Mouse (Mus musculus) liver, embryonic 12.5 days (tissue): ENCODE data around the gene Oaz3. TPM values are rescaled to one million over a fixed set of nuclear protein-coding genes. Genes with fewer than 3 reads are reported as not detected.

Experiments
- ATAC-seq: fragments of 200-750 bp; cut with Nextera tagmentation; 2 replicates; pipeline ENCODE4 v1.8.0; 2017; ENCODE audit warnings: moderate number of reproducible peaks, mild to moderate bottlenecking, moderate library complexity
- H3K27ac ChIP-seq: fragments of 300-500 bp; sonication (generic); 2 replicates; pipeline ENCODE4 v1.5.1; 2016; ENCODE audit warnings: mild to moderate bottlenecking
- H3K27me3 ChIP-seq: fragments of 300-500 bp; sonication (generic); replicated peaks from 2 replicates; pipeline ENCODE4 v1.6.1; 2016; ENCODE audit warnings: mild to moderate bottlenecking, moderate library complexity
- H3K36me3 ChIP-seq: fragments of 300-500 bp; sonication (generic); 2 replicates; pipeline ENCODE4 v1.6.1; 2016; ENCODE audit warnings: mild to moderate bottlenecking, moderate library complexity
- H3K4me1 ChIP-seq: fragments of 300-500 bp; sonication (generic); 2 replicates; pipeline ENCODE4 v1.6.1; 2016
- H3K4me2 ChIP-seq: fragments of 300-500 bp; sonication (generic); 2 replicates; pipeline ENCODE4 v1.6.1; 2016; ENCODE audit warnings: mild to moderate bottlenecking, moderate library complexity
- H3K4me3 ChIP-seq: fragments of 300-500 bp; sonication (generic); 2 replicates; pipeline ENCODE4 v1.5.1; 2016; ENCODE audit warnings: mild to moderate bottlenecking, moderate library complexity
- H3K9ac ChIP-seq: fragments of 300-500 bp; sonication (generic); 2 replicates; pipeline ENCODE4 v1.6.1; 2016; ENCODE audit warnings: mild to moderate bottlenecking, moderate library complexity
- H3K9me3 ChIP-seq: fragments of 300-500 bp; sonication (generic); replicated peaks from 2 replicates; pipeline ENCODE4 v1.6.1; 2016; ENCODE audit warnings: mild to moderate bottlenecking, moderate library complexity
- whole genome bisulfite sequencing: fragments of 180-500 bp; shearing (Covaris S2); methylation state at CpG from one replicate; pipeline ENCODE4 v1.1.7; 2016; ENCODE audit not compliant: insufficient replicate concordance; 5-methylcytosine and 5-hydroxymethylcytosine counted together
- polyA plus RNA-seq: library from polyadenylated mRNA; unstranded; fragments of >200 nt; fragmentation: Nextera tagmentation; extraction: Ambion mirVana; gene quantifications from 2 replicates; pipeline ENCODE4 v1.2.1, GENCODE M21; 2016

Oaz3 gene
- polyA plus RNA-seq, 1 experiment from 2014 or later = 0.13 TPM

DNA sequence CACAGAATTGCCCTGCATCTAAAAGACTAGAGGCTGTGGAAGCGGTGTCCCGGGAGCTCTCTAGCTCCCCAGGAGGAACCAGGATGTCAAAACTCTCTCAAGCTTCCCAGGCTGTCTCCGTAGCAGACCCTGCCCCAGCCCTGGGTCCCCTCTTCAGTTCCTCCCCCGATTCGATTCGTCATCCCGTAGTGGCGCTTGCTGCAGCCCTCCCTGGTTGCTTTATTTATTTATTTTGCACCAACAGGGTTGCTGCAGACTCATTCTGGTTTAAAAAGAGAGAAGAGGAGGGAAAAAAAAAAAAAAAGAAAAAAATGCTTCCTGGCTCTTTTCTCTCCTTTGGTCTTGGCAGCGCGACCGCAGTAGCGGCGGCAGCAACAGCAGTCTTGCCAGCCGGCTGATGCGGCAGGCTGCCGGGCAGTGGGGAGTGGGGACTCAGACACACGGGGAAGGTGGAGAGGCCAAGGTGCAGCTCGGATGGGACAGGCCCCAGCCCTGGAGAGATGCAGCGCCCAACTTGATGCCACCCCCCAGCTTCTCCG is 44.7 kb downstream of the Oaz3 start:
- WGBS = 7% methylated on average over 20 of the region's 20 CpGs
- H3K4me2 ChIP-seq = peak overlapping the region; percentile 29; the same call in 1 of the 2 replicates
- peaks cover 78% of the 10 kb centered on the region for H3K27me3 ChIP-seq
- H3K4me3 ChIP-seq = no peak overlapping the region
- no peaks in the 10 kb centered on the region for H3K4me1 ChIP-seq
- H3K9me3 ChIP-seq = no peaks in the 10 kb centered on the region
- no peak overlapping the region for H3K27ac ChIP-seq
- no peak for ATAC-seq
- no peaks in the 10 kb centered on the region for H3K36me3 ChIP-seq
- no peak overlapping the region for H3K9ac ChIP-seq

DNA sequence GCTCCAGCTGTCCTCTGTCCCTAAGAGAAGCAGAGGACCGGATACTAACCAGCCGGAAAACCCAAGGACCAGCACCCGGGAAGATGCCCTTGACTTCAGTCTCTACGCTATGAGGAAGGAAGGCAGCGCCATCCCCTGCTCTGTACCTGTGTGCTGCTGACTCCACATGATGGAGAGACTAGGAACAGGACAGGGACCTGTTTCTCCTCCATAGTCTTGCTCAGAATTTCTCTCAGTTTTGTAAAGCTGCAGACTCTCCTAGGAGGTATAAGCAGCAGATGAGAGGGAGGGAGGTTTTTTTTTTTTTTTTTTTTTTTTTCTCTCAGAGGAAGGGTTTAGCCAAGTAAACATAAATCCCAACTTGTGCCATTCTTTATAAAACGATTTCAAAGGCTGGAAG is 45.5 kb downstream of the Oaz3 start, which contains the start of gene Lingo4:
TSS of gene Lingo4 (plus strand) at position 301 of the 400 bp plus-strand sequence.
- WGBS = 54% methylated on average over 6 of the region's 6 CpGs
- H3K4me2 ChIP-seq = peak within 1 kb of the TSS; percentile 29; the same call in 1 of the 2 replicates
- ATAC-seq = no peak
- H3K36me3 ChIP-seq = no peaks in the 10 kb centered on the region
- no peak within 1 kb of the TSS for H3K4me3 ChIP-seq
- no peaks in the 10 kb centered on the region for H3K9me3 ChIP-seq
- no peak within 1 kb of the TSS for H3K9ac ChIP-seq
- no peak within 1 kb of the TSS for H3K27ac ChIP-seq
- H3K4me1 ChIP-seq = no peaks in the 10 kb centered on the region
- H3K27me3 ChIP-seq = peaks cover 70% of the 10 kb centered on the region

- WGBS = 62% methylated on average over 4 of the region's 4 CpGs
- H3K4me3 ChIP-seq = no peak overlapping the region
- H3K4me2 ChIP-seq = no peak overlapping the region
- no peaks in the 10 kb centered on the region for H3K36me3 ChIP-seq
- no peaks in the 10 kb centered on the region for H3K4me1 ChIP-seq
- ATAC-seq = no peak
- no peaks in the 10 kb centered on the region for H3K9me3 ChIP-seq
- no peak overlapping the region for H3K9ac ChIP-seq
- peaks cover 56% of the 10 kb centered on the region for H3K27me3 ChIP-seq
- H3K27ac ChIP-seq = no peak overlapping the region
These were observed 46.9 kb downstream of the Oaz3 start for GRCm38 (mm10) chr3:94396851-94397250.

GRCm38 (mm10) chr3:94396336-94396735 is 47.4 kb downstream of the Oaz3 start:
- H3K4me1 ChIP-seq = no peaks in the 10 kb centered on the region
- no peak overlapping the region for H3K27ac ChIP-seq
- no peak overlapping the region for H3K9ac ChIP-seq
- ATAC-seq = no peak
- 73% methylated on average over 1 of the region's 1 CpGs for WGBS
- no peaks in the 10 kb centered on the region for H3K9me3 ChIP-seq
- H3K36me3 ChIP-seq = no peaks in the 10 kb centered on the region
- H3K4me2 ChIP-seq = no peak overlapping the region
- no peak overlapping the region for H3K4me3 ChIP-seq
- H3K27me3 ChIP-seq = peaks cover 51% of the 10 kb centered on the region

- Histone ChIP-seq H3K9me3 (no peaks in the 10 kb centered on the region), H3K9ac (no peak overlapping the region), H3K4me2 (no peak overlapping the region), H3K4me3 (no peak overlapping the region), H3K27me3 (peaks cover 23% of the 10 kb centered on the region), H3K36me3 (no peaks in the 10 kb centered on the region), H3K27ac (no peak overlapping the region), H3K4me1 (no peaks in the 10 kb centered on the region)
- no peak for ATAC-seq
- WGBS = 63% methylated on average over 4 of the region's 4 CpGs
These were observed 50.7 kb downstream of the Oaz3 start for GRCm38 (mm10) chr3:94393049-94393448.

- 58% methylated on average over 2 of the region's 2 CpGs for WGBS
- no peak for ATAC-seq
- H3K9ac ChIP-seq = no peak overlapping the region
- H3K4me1 ChIP-seq = no peaks in the 10 kb centered on the region
- H3K4me3 ChIP-seq = no peak overlapping the region
- H3K4me2 ChIP-seq = no peak overlapping the region
- no peak overlapping the region for H3K27ac ChIP-seq
- H3K27me3 ChIP-seq = peaks cover 14% of the 10 kb centered on the region
- H3K36me3 ChIP-seq = no peaks in the 10 kb centered on the region
- H3K9me3 ChIP-seq = no peaks in the 10 kb centered on the region
These were observed 51.6 kb downstream of the Oaz3 start for GRCm38 (mm10) chr3:94392128-94392527.

DNA sequence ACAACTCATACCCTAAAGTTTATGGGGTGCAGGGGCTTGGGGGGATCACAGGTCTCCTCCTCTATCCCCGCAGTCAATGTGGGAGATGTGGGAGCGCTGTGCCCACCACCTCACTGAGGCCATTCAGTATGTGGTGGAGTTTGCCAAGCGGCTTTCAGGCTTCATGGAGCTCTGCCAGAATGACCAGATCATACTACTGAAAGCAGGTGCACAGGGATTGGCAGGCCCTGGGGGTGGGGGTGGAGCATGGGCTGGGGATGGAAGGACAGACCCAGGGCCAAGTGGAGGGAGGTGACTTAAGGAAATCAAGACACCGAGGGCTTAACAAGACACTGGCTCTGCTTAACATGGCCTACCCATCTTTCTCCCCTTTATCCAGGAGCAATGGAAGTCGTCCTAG is 52.7 kb downstream of the Oaz3 start:
- Histone ChIP-seq H3K27me3 (peaks cover 5% of the 10 kb centered on the region; the same call in 1 of the 2 replicates), H3K9ac (no peak overlapping the region), H3K36me3 (no peaks in the 10 kb centered on the region), H3K4me2 (no peak overlapping the region), H3K4me3 (no peak overlapping the region), H3K9me3 (no peaks in the 10 kb centered on the region), H3K4me1 (no peaks in the 10 kb centered on the region), H3K27ac (no peak overlapping the region)
- ATAC-seq = no peak
- WGBS = 63% methylated on average over 5 of the region's 5 CpGs

DNA sequence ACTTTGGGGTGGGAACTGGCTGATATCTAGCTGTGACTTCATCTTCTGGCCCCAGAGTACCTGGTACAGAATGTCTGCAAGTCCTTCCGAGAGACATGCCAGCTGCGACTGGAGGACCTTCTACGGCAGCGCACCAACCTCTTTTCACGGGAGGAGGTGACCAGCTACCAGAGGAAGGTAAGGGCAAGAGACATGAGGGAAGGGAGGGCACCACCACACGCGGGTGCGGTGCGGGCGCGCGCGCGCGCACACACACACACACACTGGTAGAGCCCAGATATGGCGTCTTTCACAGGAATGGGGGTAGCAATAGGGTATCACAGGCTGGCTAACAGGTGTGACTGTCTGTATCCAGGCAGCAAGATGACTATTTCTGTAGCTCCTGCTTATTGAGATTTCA is 54.3 kb downstream of the Oaz3 start:
- H3K36me3 ChIP-seq = no peaks in the 10 kb centered on the region
- H3K27me3 ChIP-seq = peaks cover 5% of the 10 kb centered on the region; the same call in 1 of the 2 replicates
- no peaks in the 10 kb centered on the region for H3K4me1 ChIP-seq
- H3K27ac ChIP-seq = no peak overlapping the region
- no peak overlapping the region for H3K9ac ChIP-seq
- WGBS = 88% methylated on average over 16 of the region's 16 CpGs
- H3K9me3 ChIP-seq = no peaks in the 10 kb centered on the region
- no peak for ATAC-seq
- H3K4me3 ChIP-seq = no peak overlapping the region
- no peak overlapping the region for H3K4me2 ChIP-seq

GRCm38 (mm10) chr3:94388047-94388446 is 55.7 kb downstream of the Oaz3 start:
- no peak overlapping the region for H3K27ac ChIP-seq
- 36% methylated on average over 5 of the region's 5 CpGs for WGBS
- no peak for ATAC-seq

DNA sequence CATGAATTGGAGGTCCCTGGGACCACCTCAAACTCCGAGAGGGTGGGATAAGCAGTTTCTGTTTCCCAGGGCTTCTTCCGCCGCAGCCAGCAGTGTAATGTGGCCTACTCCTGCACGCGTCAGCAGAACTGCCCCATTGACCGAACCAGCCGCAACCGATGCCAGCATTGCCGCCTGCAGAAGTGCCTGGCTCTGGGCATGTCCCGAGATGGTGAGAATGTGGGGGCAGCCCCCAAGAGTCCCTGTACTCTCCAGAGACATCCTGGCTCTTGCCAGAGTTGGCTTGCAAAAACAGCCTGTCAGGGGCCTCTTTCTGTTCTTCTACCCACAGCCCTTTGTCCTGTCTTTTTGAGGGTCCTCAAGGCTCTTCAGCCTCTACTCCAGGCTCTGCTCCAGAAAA is 56.3 kb downstream of the Oaz3 start:
- 79% methylated on average over 10 of the region's 10 CpGs for WGBS
- no peaks in the 10 kb centered on the region for H3K36me3 ChIP-seq
- H3K9ac ChIP-seq = no peak overlapping the region
- H3K4me2 ChIP-seq = no peak overlapping the region
- no peak overlapping the region for H3K27ac ChIP-seq
- no peaks in the 10 kb centered on the region for H3K4me1 ChIP-seq
- no peak for ATAC-seq
- no peaks in the 10 kb centered on the region for H3K9me3 ChIP-seq
- peaks cover 5% of the 10 kb centered on the region; the same call in 1 of the 2 replicates for H3K27me3 ChIP-seq
- H3K4me3 ChIP-seq = no peak overlapping the region

More at GRCm38 (mm10) chr3:94388047-94388446, 55.7 kb downstream of the Oaz3 start:
- Histone ChIP-seq H3K9me3 (no peaks in the 10 kb centered on the region), H3K36me3 (no peaks in the 10 kb centered on the region), H3K4me1 (no peaks in the 10 kb centered on the region), H3K4me2 (no peak overlapping the region), H3K27me3 (peaks cover 5% of the 10 kb centered on the region; the same call in 1 of the 2 replicates), H3K9ac (no peak overlapping the region), H3K4me3 (no peak overlapping the region)

DNA sequence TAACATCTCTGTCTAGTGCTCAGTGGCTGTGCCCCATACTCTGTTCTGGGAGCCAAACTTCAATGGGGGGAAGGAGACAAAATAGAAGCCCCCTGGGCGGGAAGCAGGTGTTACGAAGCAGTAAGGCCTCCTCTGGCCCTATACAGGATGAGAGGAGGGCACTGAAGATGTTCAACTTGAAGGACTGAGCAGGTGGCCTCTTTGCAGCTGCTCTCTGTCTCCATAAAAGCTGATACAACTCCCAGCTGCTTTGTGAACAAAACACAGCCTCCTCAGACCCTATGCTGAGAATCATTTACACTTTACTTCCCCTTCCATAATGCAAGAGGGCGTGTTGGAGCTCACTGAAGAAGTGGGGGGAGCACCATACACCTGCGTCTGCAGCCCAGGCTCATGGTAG is 57.0 kb downstream of the Oaz3 start:
- H3K4me3 ChIP-seq = no peak overlapping the region
- H3K9me3 ChIP-seq = no peaks in the 10 kb centered on the region
- H3K36me3 ChIP-seq = no peaks in the 10 kb centered on the region
- no peaks in the 10 kb centered on the region for H3K4me1 ChIP-seq
- no peak for ATAC-seq
- peaks cover 5% of the 10 kb centered on the region; the same call in 1 of the 2 replicates for H3K27me3 ChIP-seq
- 46% methylated on average over 4 of the region's 4 CpGs for WGBS
- no peak overlapping the region for H3K4me2 ChIP-seq
- no peak overlapping the region for H3K9ac ChIP-seq
- no peak overlapping the region for H3K27ac ChIP-seq

DNA sequence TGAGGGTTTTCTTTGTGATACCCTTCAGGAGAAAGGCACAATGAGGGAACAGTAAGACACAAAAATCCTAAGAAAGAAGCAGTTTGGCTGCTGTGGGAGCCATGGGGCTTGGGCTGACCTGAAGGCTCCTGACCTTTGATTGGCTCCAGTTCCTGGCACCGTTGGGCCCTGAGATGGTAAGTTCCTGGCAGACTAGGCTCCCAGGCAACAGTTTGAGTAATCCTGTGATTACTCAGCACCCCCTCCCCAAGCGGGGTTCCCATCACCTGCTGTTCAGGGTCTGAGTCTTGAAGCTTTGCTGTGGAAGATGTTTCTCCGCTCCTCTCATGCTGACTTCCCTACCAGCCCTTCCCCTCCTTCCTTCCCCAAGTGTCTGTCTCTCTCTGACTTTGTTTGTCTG is 60.2 kb downstream of the Oaz3 start:
- Histone ChIP-seq H3K4me2 (no peak overlapping the region), H3K4me1 (no peaks in the 10 kb centered on the region), H3K27me3 (peaks cover 8% of the 10 kb centered on the region), H3K27ac (no peak overlapping the region), H3K9me3 (no peaks in the 10 kb centered on the region), H3K9ac (no peak overlapping the region), H3K36me3 (no peaks in the 10 kb centered on the region), H3K4me3 (no peak overlapping the region)
- WGBS = 46% methylated on average over 3 of the region's 3 CpGs
- no peak for ATAC-seq
